Mouse (Mus musculus): ENCODE measurements around the gene Cfap43.

Gene Cfap43

DNA sequence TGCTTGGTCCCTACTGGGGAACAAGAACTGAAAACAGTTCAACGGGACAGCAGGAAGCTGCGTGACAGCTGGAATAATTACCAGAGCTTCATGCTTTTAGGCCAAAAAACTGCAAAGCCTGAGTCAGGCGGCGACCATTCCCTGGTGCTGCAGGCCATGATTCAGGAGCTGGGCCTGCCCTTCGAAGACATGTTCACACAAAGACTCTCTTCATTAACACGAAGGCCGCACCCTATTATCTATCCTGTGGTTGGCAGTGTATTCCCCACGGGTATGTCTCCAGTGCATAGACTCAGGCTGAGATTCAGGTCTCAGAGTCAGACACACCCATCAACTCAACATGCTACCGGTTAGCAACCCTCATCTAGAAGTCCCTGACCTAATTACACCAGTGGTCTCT is 220.8 kb downstream of the Cfap43 start:
- DNase-seq = no peak

- DNase-seq = no peak
Measured at GRCm38 (mm10) chr19:47697067-47697466, 222.0 kb downstream of the Cfap43 start.

GRCm38 (mm10) chr19:47696411-47696810 is 222.7 kb downstream of the Cfap43 start:
- DNase-seq = no peak

DNA sequence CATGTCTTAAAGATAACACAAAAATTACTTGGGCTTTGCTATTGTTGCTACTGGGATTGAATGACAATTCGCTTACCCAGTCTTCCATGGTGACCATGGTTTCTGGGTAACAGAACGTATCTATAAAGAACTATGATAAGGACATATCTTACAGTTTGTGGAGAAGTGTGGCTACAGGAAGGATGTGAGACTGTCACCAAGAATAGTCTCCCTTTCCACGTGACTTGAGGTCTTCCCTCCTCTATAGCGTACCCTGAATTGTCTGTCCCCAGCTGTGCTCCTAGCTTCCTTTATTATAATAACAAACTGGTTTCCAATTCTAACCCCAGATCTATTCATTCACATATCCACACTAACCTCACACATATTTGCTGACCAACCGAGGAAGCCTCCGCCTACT is 223.4 kb downstream of the Cfap43 start:
- DNase-seq = no peak

- no peak for DNase-seq
Measured at GRCm38 (mm10) chr19:47691994-47692393, 227.1 kb downstream of the Cfap43 start, which contains the start of gene Col17a1. TSS of gene Col17a1 (minus strand) at chr19:47692094.

DNA sequence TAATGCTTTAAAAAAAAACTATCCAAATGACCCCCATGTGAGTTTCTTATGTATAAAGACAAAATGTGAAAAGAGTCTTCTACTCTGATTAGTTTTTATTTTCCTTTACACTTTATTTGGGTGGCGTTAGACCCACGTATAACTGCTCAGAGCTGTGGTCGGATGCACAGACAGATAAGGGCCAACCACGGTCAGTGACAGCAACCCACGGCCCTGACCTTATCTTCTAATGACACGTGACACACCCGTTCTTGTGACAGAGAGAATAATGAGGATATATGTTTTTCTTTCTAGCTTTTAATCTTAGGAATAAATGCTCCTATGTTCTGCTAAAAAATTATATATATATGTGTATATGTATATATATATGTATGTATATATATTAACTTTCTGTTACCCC is 229.5 kb downstream of the Cfap43 start:
- no peak for DNase-seq

Measured in right cerebral cortex, postnatal 25 days (tissue).